Mouse (Mus musculus) stomach, embryonic 14.5 days (tissue): ENCODE data around the gene 4933417A18Rik. TPM values are rescaled to one million over a fixed set of nuclear protein-coding genes. Genes with fewer than 3 reads are reported as not detected.
"Not testable (repeated sequence)": the region's sequence is repeated elsewhere in the genome, so short reads cannot be mapped to it uniquely, and the experiment has no call there.

Experiments
- ATAC-seq: fragments of 200-750 bp; cut with Nextera tagmentation; 2 replicates; pipeline ENCODE4 v1.8.0; 2017; ENCODE audit warnings: low read depth, moderate TSS enrichment; ENCODE audit not compliant: insufficient number of reproducible peaks, insufficient read depth, low FRiP score
- H3K27ac ChIP-seq: fragments of 300-500 bp; sonication (generic); 2 replicates; pipeline ENCODE4 v1.5.1; 2014; ENCODE audit warnings: mild to moderate bottlenecking, low read length, moderate library complexity, mixed read lengths
- H3K27me3 ChIP-seq: fragments of 300-500 bp; sonication (generic); 2 replicates; pipeline ENCODE4 v1.6.1; 2014; ENCODE audit warnings: low read length, control low read depth, mixed read lengths; ENCODE audit not compliant: control insufficient read depth, insufficient read depth
- H3K36me3 ChIP-seq: fragments of 300-500 bp; sonication (generic); 2 replicates; pipeline ENCODE4 v1.6.1; 2014; ENCODE audit warnings: mild to moderate bottlenecking, control low read depth, low read length, moderate library complexity, mixed read lengths; ENCODE audit not compliant: control insufficient read depth, insufficient read depth
- H3K4me1 ChIP-seq: fragments of 300-500 bp; sonication (generic); 2 replicates; pipeline ENCODE4 v1.6.1; 2014; ENCODE audit warnings: low read length, control low read depth, mixed read lengths; ENCODE audit not compliant: control insufficient read depth, insufficient read depth
- H3K4me2 ChIP-seq: fragments of 300-500 bp; sonication (generic); replicated peaks from 2 replicates; pipeline ENCODE4 v1.6.1; 2014; ENCODE audit warnings: low read depth, low read length, control low read depth
- H3K4me3 ChIP-seq: fragments of 300-500 bp; sonication (generic); 2 replicates; pipeline ENCODE4 v1.5.1; 2014; ENCODE audit warnings: low read depth, low read length, control low read depth
- H3K9ac ChIP-seq: fragments of 300-500 bp; sonication (generic); replicated peaks from 2 replicates; pipeline ENCODE4 v1.6.1; 2014; ENCODE audit warnings: low read depth, mild to moderate bottlenecking, control low read depth, low read length, moderate library complexity, mixed read lengths
- H3K9me3 ChIP-seq: fragments of 300-500 bp; sonication (generic); 2 replicates; pipeline ENCODE4 v1.6.1; 2016; ENCODE audit warnings: low read depth, low read length, control low read depth; ENCODE audit not compliant: control insufficient read depth
- WGBS: fragments of 180-500 bp; shearing (Covaris S2); extraction: QIAGEN DNeasy Blood & Tissue Kit; methylation state at CpG from one replicate; pipeline ENCODE4 v1.1.7; 2014; 5-methylcytosine and 5-hydroxymethylcytosine counted together
- polyA plus RNA-seq: library from polyadenylated mRNA; unstranded; fragments of >200 nt; fragmentation: Nextera tagmentation; extraction: Ambion mirVana; gene quantifications from 2 replicates; pipeline ENCODE4 v1.2.1, GENCODE M21; 2014

Gene 4933417A18Rik
- polyA plus RNA-seq, 1 experiment from 2014 or later = not detected

- 75% methylated on average over 10 of the region's 10 CpGs for WGBS
Measured at GRCm38 (mm10) chr13:34934931-34935644, 10.9 kb downstream of the 4933417A18Rik start.

GRCm38 (mm10) chr13:34942370-34942769 is 18.2 kb downstream of the 4933417A18Rik start:
- Histone ChIP-seq H3K4me3 (no peak overlapping the region), H3K9me3 (no peaks in the 10 kb centered on the region), H3K4me2 (no peak overlapping the region), H3K27ac (no peak overlapping the region), H3K4me1 (no peaks in the 10 kb centered on the region), H3K27me3 (no peaks in the 10 kb centered on the region), H3K9ac (no peak overlapping the region), H3K36me3 (no peaks in the 10 kb centered on the region)
- ATAC-seq = no peak

More at GRCm38 (mm10) chr13:34934931-34935644, 10.9 kb downstream of the 4933417A18Rik start:
- Histone ChIP-seq H3K4me1 (no peaks in the 10 kb centered on the region), H3K4me3 (no peak overlapping the region), H3K36me3 (no peaks in the 10 kb centered on the region), H3K9ac (no peak overlapping the region), H3K9me3 (no peaks in the 10 kb centered on the region), H3K27me3 (no peaks in the 10 kb centered on the region), H3K27ac (no peak overlapping the region), H3K4me2 (no peak overlapping the region)
- ATAC-seq = no peak

GRCm38 (mm10) chr13:34951437-34951836 is 27.2 kb downstream of the 4933417A18Rik start:
- H3K9me3 ChIP-seq, H3K27ac ChIP-seq, H3K9ac ChIP-seq, H3K4me1 ChIP-seq, H3K4me2 ChIP-seq, H3K36me3 ChIP-seq, H3K27me3 ChIP-seq, H3K4me3 ChIP-seq, ATAC-seq: not testable (repeated sequence)
- 90% methylated on average over 2 of the region's 2 CpGs for WGBS

- ATAC-seq = no peak
- H3K9me3 ChIP-seq = no peaks in the 10 kb centered on the region
- H3K27ac ChIP-seq = no peak overlapping the region
- no peaks in the 10 kb centered on the region for H3K36me3 ChIP-seq
- WGBS = 73% methylated on average over 4 of the region's 4 CpGs
- H3K4me2 ChIP-seq = no peak overlapping the region
- no peaks in the 10 kb centered on the region for H3K4me1 ChIP-seq
- H3K27me3 ChIP-seq = no peaks in the 10 kb centered on the region
- H3K9ac ChIP-seq = no peak overlapping the region
- no peak overlapping the region for H3K4me3 ChIP-seq
Measured at GRCm38 (mm10) chr13:34956901-34957300, 32.7 kb downstream of the 4933417A18Rik start.

- 89% methylated on average over 3 of the region's 3 CpGs for WGBS
- H3K27me3 ChIP-seq, H3K27ac ChIP-seq, H3K9me3 ChIP-seq, H3K4me1 ChIP-seq, H3K4me2 ChIP-seq, H3K36me3 ChIP-seq, ATAC-seq, H3K9ac ChIP-seq, H3K4me3 ChIP-seq: not testable (repeated sequence)
Measured at GRCm38 (mm10) chr13:34958158-34958557, 33.9 kb downstream of the 4933417A18Rik start.

- ATAC-seq = no peak
- 76% methylated on average over 4 of the region's 4 CpGs for WGBS
Measured at GRCm38 (mm10) chr13:34960996-34961770, 37.0 kb downstream of the 4933417A18Rik start.

GRCm38 (mm10) chr13:34963511-34964397 is 39.5 kb downstream of the 4933417A18Rik start, which contains the start of gene Eci3:
TSS of gene Eci3 (minus strand) at chr13:34963810.
- Histone ChIP-seq H3K36me3 (no peaks in the 10 kb centered on the region), H3K4me3 (peak within 1 kb of the TSS; percentile 45), H3K27ac (no peak within 1 kb of the TSS), H3K27me3 (0 out of 2 replicates have a peak, but pooled peaks cover 3% of the 10 kb centered on the region), H3K4me1 (no peaks in the 10 kb centered on the region; the same call in 1 of the 2 replicates), H3K4me2 (peak within 1 kb of the TSS; percentile 80), H3K9me3 (no peaks in the 10 kb centered on the region), H3K9ac (no peak within 1 kb of the TSS)
- ATAC-seq = peak; percentile 89
- 4% methylated on average over 32 of the region's 32 CpGs for WGBS

More at GRCm38 (mm10) chr13:34960996-34961770, 37.0 kb downstream of the 4933417A18Rik start:
- Histone ChIP-seq H3K27ac (no peak overlapping the region), H3K36me3 (no peaks in the 10 kb centered on the region), H3K4me1 (no peaks in the 10 kb centered on the region; the same call in 1 of the 2 replicates), H3K27me3 (0 out of 2 replicates have a peak, but pooled peaks cover 3% of the 10 kb centered on the region), H3K4me2 (no peak overlapping the region), H3K9me3 (no peaks in the 10 kb centered on the region), H3K4me3 (no peak overlapping the region), H3K9ac (no peak overlapping the region)

- Histone ChIP-seq H3K9ac (no peak overlapping the region), H3K4me1 (no peaks in the 10 kb centered on the region; the same call in 1 of the 2 replicates), H3K4me3 (peak overlapping the region; percentile 45), H3K36me3 (no peaks in the 10 kb centered on the region), H3K27ac (no peak overlapping the region), H3K27me3 (0 out of 2 replicates have a peak, but pooled peaks cover 3% of the 10 kb centered on the region), H3K4me2 (peak overlapping the region; percentile 80), H3K9me3 (no peaks in the 10 kb centered on the region)
- 3% methylated on average over 14 of the region's 14 CpGs for WGBS
- no peak for ATAC-seq
Measured at GRCm38 (mm10) chr13:34964419-34964818, 40.2 kb downstream of the 4933417A18Rik start.
